Mouse (Mus musculus) embryonic facial prominence, embryonic 11.5 days (tissue): ENCODE data around the gene Gm43191. TPM values are rescaled to one million over a fixed set of nuclear protein-coding genes. Genes with fewer than 3 reads are reported as not detected.
A peak's percentile ranks its signal among the peaks of the same experiment; 100 is the strongest.

ENCODE experiments used
- ATAC-seq: fragments of 200-750 bp; cut with Nextera tagmentation; replicated peaks from 2 replicates; pipeline ENCODE4 v1.8.0; 2017; ENCODE audit warnings: low read depth; ENCODE audit not compliant: insufficient number of reproducible peaks, low FRiP score, low TSS enrichment
- DNase-seq: peaks from one replicate; pipeline ENCODE4 v3.0.0-alpha.2; 2015; ENCODE audit warnings: low spot score
- H3K27ac ChIP-seq: fragments of 300-500 bp; sonication (generic); replicated peaks from 2 replicates; pipeline ENCODE4 v1.5.1; 2014; ENCODE audit warnings: mild to moderate bottlenecking, low read depth, low read length, control low read depth
- H3K27me3 ChIP-seq: fragments of 300-500 bp; sonication (generic); 2 replicates; pipeline ENCODE4 v1.6.1; 2014; ENCODE audit warnings: mild to moderate bottlenecking, low read length, moderate library complexity, mixed read lengths; ENCODE audit not compliant: control insufficient read depth, insufficient read depth
- H3K36me3 ChIP-seq: fragments of 300-500 bp; sonication (generic); replicated peaks from 2 replicates; pipeline ENCODE4 v1.6.1; 2014; ENCODE audit warnings: low read depth, mild to moderate bottlenecking, low read length, moderate library complexity, mixed read lengths; ENCODE audit not compliant: control insufficient read depth, insufficient read depth
- H3K4me1 ChIP-seq: fragments of 300-500 bp; sonication (generic); 2 replicates; pipeline ENCODE4 v1.6.1; 2014; ENCODE audit warnings: low read length, mixed read lengths; ENCODE audit not compliant: control insufficient read depth, insufficient read depth
- H3K4me2 ChIP-seq: fragments of 300-500 bp; sonication (generic); 2 replicates; pipeline ENCODE4 v1.6.1; 2014; ENCODE audit warnings: low read depth, mild to moderate bottlenecking, control low read depth, low read length, moderate library complexity
- H3K4me3 ChIP-seq: fragments of 300-500 bp; sonication (generic); 2 replicates; pipeline ENCODE4 v1.5.1; 2014; ENCODE audit warnings: low read depth, low read length, control low read depth
- H3K9ac ChIP-seq: fragments of 300-500 bp; sonication (generic); replicated peaks from 2 replicates; pipeline ENCODE4 v1.6.1; 2014; ENCODE audit warnings: mild to moderate bottlenecking, control low read depth, low read length
- H3K9me3 ChIP-seq: fragments of 300-500 bp; sonication (generic); replicated peaks from 2 replicates; pipeline ENCODE4 v1.6.1; 2016; ENCODE audit warnings: mild to moderate bottlenecking, low read length, inconsistent platforms, mixed read lengths; ENCODE audit not compliant: control insufficient read depth
- WGBS: fragments of 180-500 bp; shearing (Covaris S2); extraction: QIAGEN DNeasy Blood & Tissue Kit; methylation state at CpG from one replicate; pipeline ENCODE4 v1.1.7; 2014; 5-methylcytosine and 5-hydroxymethylcytosine counted together
- polyA plus RNA-seq: library from polyadenylated mRNA; unstranded; fragments of >200 nt; fragmentation: Nextera tagmentation; extraction: Ambion mirVana; gene quantifications from 2 replicates; pipeline ENCODE4 v1.2.1, GENCODE M21; 2014

Gm43191 gene
- not detected in 2 replicates for polyA plus RNA-seq

GRCm38 (mm10) chr3:116681160-116681559, at the start of gene Gm43191:
TSS of gene Gm43191 (minus strand) at chr3:116681260.
- no peak within 1 kb of the TSS for H3K4me2 ChIP-seq
- H3K4me1 ChIP-seq: no peaks in the 10 kb centered on the region
- H3K27me3 ChIP-seq: no peaks in the 10 kb centered on the region
- H3K36me3 ChIP-seq: no peaks in the 10 kb centered on the region
- no peak within 1 kb of the TSS for H3K27ac ChIP-seq
- DNase-seq (no peak), ATAC-seq (no peak)
- H3K9me3 ChIP-seq: no peaks in the 10 kb centered on the region
- H3K4me3 ChIP-seq: no peak within 1 kb of the TSS
- 90% methylated on average over 1 of the region's 1 CpGs for WGBS
- no peak within 1 kb of the TSS for H3K9ac ChIP-seq

DNA sequence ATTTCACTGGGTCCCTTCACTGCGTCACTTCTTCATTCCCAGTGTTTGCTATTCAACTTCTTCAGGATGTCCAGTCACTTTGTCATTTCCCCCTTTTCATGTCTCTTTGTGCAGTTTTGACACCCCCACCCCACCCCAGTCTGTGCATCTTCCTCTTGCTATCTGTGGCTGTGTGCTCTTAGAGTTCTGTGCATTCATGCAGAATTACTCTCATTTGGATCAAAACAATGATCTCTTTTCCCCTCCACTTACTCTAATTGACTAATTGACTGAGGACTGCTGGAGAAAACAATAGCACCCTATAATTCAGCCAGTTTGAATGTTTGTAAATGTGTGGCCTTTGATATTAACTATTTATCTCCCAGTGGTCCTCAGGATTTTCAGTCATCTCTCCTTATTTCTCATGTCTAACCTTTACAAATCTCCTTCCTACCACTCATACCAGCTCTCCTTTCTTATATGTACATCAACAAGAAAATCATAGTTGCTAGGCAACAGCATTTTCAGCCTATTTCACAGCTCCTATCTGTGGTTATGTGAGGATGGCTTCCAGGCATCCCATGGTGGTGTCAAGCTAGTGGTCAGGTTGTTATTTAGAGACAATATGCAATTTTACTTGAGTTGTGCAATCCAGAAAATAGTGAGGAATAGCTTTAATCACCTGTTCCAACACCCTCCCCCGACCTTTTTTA, 48.6 kb upstream of the Gm43191 start:
- WGBS: 78% methylated on average over 2 of the region's 2 CpGs
- Histone ChIP-seq H3K36me3 (no peaks in the 10 kb centered on the region), H3K9me3 (no peaks in the 10 kb centered on the region), H3K9ac (no peak overlapping the region), H3K4me1 (no peaks in the 10 kb centered on the region), H3K4me3 (no peak overlapping the region), H3K27ac (no peak overlapping the region), H3K4me2 (no peak overlapping the region), H3K27me3 (no peaks in the 10 kb centered on the region)
- ATAC-seq: no peak
- DNase-seq: no peak

- ATAC-seq (no peak), DNase-seq (no peak)
- Histone ChIP-seq H3K4me3 (no peak overlapping the region), H3K27me3 (no peaks in the 10 kb centered on the region), H3K36me3 (no peaks in the 10 kb centered on the region), H3K27ac (no peak overlapping the region), H3K4me2 (no peak overlapping the region), H3K9ac (no peak overlapping the region), H3K4me1 (no peaks in the 10 kb centered on the region), H3K9me3 (no peaks in the 10 kb centered on the region)
- WGBS: 73% methylated on average over 9 of the region's 9 CpGs
Observed at GRCm38 (mm10) chr3:116726807-116727206, 45.7 kb upstream of the Gm43191 start.

GRCm38 (mm10) chr3:116723496-116724481, 42.7 kb upstream of the Gm43191 start:
- ATAC-seq: no peak

GRCm38 (mm10) chr3:116722980-116723379, 41.9 kb upstream of the Gm43191 start:
- H3K27ac ChIP-seq: no peak overlapping the region
- no peaks in the 10 kb centered on the region for H3K9me3 ChIP-seq
- no peak overlapping the region for H3K4me2 ChIP-seq
- DNase-seq (no peak), ATAC-seq (no peak)
- no peak overlapping the region for H3K9ac ChIP-seq
- H3K4me3 ChIP-seq: no peak overlapping the region
- H3K36me3 ChIP-seq: no peaks in the 10 kb centered on the region
- no peaks in the 10 kb centered on the region for H3K27me3 ChIP-seq
- no peaks in the 10 kb centered on the region for H3K4me1 ChIP-seq
- 79% methylated on average over 4 of the region's 4 CpGs for WGBS

More at GRCm38 (mm10) chr3:116723496-116724481, 42.7 kb upstream of the Gm43191 start:
- H3K4me1 ChIP-seq: no peaks in the 10 kb centered on the region
- no peak overlapping the region for H3K27ac ChIP-seq
- H3K27me3 ChIP-seq: no peaks in the 10 kb centered on the region
- no peak overlapping the region for H3K4me3 ChIP-seq
- WGBS: 57% methylated on average over 10 of the region's 10 CpGs
- H3K9me3 ChIP-seq: no peaks in the 10 kb centered on the region
- DNase-seq: no peak
- no peak overlapping the region for H3K4me2 ChIP-seq
- no peaks in the 10 kb centered on the region for H3K36me3 ChIP-seq
- H3K9ac ChIP-seq: no peak overlapping the region

- Histone ChIP-seq H3K36me3 (no peaks in the 10 kb centered on the region), H3K4me2 (no peak overlapping the region), H3K27me3 (no peaks in the 10 kb centered on the region), H3K4me3 (no peak overlapping the region), H3K27ac (no peak overlapping the region), H3K9me3 (no peaks in the 10 kb centered on the region), H3K4me1 (no peaks in the 10 kb centered on the region), H3K9ac (no peak overlapping the region)
- 63% methylated on average over 3 of the region's 3 CpGs for WGBS
- DNase-seq: no peak
- no peak for ATAC-seq
Observed at GRCm38 (mm10) chr3:116718951-116719350, 37.9 kb upstream of the Gm43191 start.

GRCm38 (mm10) chr3:116713031-116713430, 32.0 kb upstream of the Gm43191 start:
- no peak overlapping the region for H3K4me3 ChIP-seq
- H3K36me3 ChIP-seq: no peaks in the 10 kb centered on the region
- no peaks in the 10 kb centered on the region for H3K4me1 ChIP-seq
- H3K9ac ChIP-seq: no peak overlapping the region
- no peaks in the 10 kb centered on the region for H3K9me3 ChIP-seq
- H3K4me2 ChIP-seq: no peak overlapping the region
- no peaks in the 10 kb centered on the region for H3K27me3 ChIP-seq
- no peak for ATAC-seq
- 33% methylated on average over 5 of the region's 5 CpGs for WGBS
- H3K27ac ChIP-seq: no peak overlapping the region
- no peak for DNase-seq

GRCm38 (mm10) chr3:116712436-116712881, 31.4 kb upstream of the Gm43191 start, which contains the start of gene Slc35a3:
TSS of gene Slc35a3 (minus strand) at chr3:116712831.
- no peak for DNase-seq
- Histone ChIP-seq H3K4me2 (peak within 1 kb of the TSS; percentile 82), H3K27me3 (no peaks in the 10 kb centered on the region), H3K4me1 (no peaks in the 10 kb centered on the region), H3K9me3 (no peaks in the 10 kb centered on the region), H3K4me3 (peak within 1 kb of the TSS; percentile 88), H3K36me3 (no peaks in the 10 kb centered on the region), H3K9ac (peak within 1 kb of the TSS; percentile 94), H3K27ac (peak within 1 kb of the TSS; percentile 47; the same call in 1 of the 2 replicates)
- WGBS: 4% methylated on average over 8 of the region's 8 CpGs
- ATAC-seq: no peak
